Mouse (Mus musculus): ENCODE results near the gene Papola.

- TF ChIP-seq CTCF (IDR thresholded peaks at IDR 0.05; ENCODE audit: borderline replicate concordance, insufficient read depth, low read depth, low read length) (no peak), POLR2A (IDR thresholded peaks at IDR 0.05; ENCODE audit: borderline replicate concordance, insufficient read depth, low read length) (no peak)
Measured at GRCm38 (mm10) chr12:105813957-105814356, 29.5 kb downstream of the Papola start.

All from cerebellum, adult 2 months (tissue).